Mouse (Mus musculus) 3T3-L1 (cell line): ENCODE data around the gene Prkag2.
A peak's percentile ranks its signal among the peaks of the same experiment; 100 is the strongest.

ENCODE experiments used
- DNase-seq: peaks from one replicate; pipeline ENCODE4 v3.0.0-alpha.2; 2015; ENCODE audit warnings: low read depth, low spot score

Gene Prkag2

DNA sequence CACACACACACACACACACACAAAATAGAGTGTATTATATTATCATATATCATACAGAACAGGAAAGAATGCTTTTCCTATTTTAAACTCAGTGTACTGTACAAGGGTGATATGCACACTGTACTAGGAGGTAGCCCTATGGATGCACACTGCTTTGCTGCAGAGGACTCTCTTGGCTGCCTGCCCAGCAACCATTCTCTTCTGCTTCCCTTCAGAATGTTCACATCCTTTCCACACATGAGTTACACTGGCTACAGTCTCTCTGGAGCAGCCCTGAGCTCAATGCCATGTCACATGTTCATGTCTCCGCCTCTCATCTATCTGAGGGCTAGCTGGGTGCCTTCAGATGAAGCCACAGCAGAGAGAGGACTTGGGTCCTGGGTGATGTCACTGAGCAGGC, 181.3 kb downstream of the Prkag2 start:
- DNase-seq, result no peak

GRCm38 (mm10) chr5:24916511-24916910, 183.9 kb downstream of the Prkag2 start:
- no peak for DNase-seq

DNA sequence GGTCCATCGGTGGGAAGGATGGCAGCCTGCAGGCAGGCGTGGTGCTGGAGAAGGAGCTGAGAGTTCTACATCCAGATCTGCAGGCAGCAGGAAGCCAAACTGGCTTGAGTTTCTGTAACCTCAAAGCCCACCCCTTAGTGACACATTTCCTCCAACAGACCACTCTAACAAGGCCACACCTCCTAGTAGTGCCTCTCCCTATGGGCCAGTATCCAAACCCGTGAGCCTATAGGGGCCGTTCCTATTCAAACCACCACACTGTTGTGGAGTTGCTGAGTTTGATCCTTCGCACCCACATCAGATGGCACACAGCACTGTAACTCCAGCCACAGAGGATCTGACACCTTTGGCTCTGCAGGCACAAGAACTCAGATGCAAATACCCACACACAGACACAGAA, 185.3 kb downstream of the Prkag2 start:
- DNase-seq, result no peak

DNA sequence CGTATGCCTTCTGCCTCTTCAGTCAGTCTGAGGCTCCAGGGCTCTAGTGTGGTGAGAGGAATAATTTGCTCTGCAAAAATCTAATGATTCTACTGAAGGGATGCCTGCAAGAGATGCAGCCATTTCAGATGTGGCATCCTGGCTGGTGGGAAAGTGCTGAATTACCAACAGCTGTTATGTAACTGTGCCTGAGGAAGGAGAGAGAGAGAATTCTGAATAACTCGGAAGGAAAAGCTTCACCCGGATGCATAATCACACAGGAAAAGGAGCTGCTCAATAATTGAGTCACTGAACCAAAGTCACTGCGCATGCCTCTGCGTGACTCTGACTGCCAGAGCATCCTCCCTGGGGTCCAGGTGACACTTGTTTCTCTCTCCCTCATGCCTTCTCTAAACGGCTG, 186.8 kb downstream of the Prkag2 start:
- DNase-seq, result no peak

DNA sequence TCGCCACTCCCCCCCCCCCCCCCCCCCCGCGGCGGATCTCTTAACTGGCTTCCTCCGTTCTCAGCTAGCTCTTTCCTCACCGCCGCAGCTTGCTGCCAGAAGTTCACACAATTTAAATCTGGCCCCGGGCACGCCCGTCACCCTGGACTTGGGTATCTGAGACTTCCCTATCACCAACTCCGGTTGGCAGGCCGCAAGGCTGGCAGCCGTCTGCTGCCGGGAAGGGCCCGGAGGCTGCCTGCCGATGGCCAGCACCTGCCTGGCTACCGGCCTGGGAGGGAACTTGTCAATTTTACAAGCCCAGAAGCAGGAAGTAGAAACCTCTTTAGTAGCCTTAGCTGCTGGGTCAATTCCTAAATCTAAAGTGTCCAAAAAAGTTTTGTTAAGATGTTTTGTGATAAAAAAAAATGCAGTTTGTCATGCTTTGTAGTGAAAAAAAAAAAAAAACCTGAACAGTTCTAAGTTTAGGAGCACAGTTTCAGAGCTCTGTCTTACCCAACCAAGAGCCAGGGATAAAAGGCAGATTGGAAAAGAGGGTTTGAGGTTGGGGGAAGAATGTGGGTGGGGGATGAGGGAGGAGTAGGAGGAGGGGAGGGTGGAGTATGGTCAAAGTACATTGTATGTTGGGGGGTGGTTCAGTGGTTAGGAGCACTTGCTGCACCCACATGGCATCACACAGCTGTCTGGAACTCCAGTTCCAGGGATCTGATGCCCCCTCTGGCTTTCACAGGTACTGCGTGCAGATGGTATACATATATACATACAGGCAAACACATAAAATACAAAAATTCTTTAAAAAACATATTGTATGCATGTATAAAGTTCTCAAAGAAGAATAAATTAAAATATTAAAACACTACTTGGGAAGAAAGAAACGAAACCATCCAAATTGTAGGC, 191.4 kb downstream of the Prkag2 start:
- DNase-seq, result peak; percentile 62

DNA sequence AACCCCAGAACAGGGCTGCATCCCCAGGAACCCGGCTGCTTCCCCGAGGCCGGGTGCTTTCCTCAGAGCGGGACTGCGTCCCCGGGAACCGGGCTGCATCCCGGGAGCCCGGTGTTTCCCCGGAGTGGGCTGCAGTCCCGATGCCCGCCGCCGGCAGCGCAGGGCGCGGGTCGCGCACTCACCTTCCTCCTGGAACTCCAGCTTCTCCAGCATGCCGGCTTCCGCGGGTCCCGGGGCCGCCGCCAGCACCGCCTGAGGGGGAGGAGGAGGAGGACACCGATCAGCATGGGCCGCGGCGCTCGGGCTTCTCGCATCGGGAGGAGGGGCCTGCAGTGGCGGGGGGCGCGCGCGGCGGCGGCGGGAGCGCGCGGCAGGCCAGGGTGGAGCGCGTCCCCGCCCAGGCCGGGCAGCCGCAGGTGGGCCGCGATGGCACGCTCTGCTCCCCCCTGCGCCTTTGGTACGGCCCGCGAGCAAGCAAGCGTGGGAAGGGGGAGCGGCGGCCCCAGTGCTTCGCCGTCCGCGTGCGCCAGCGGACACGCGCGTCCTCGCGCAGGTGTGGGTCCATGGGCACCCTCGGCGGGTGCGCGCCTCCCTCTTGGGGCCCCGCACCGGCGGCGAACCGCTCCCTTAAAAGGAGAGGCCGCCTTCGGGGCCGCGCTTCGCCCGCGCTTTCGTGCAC, 192.2 kb downstream of the Prkag2 start:
- peak; percentile 79 for DNase-seq

- peak; percentile 11 for DNase-seq
These were observed 192.7 kb downstream of the Prkag2 start for GRCm38 (mm10) chr5:24907737-24908136.

DNA sequence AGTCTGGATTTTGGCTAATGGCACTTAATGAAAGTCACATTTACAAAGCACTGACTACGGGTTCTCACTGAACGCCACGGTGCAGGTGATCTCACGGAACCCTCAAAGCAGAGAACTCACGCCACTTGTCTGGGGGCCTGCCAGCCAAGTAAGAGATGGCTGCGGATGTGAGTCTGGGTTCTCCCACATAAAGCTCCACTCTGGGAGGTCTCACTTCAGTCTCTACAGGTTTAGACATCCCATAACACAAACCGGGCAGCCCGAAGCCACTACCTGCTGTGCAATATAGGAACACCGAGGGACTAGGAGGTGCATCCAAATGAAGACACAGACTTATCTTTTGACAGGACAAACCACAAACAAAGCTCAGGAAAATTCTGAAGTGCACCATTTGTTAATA, 193.6 kb downstream of the Prkag2 start:
- DNase-seq, result no peak

- no peak for DNase-seq
These were observed 195.5 kb downstream of the Prkag2 start for GRCm38 (mm10) chr5:24904941-24905340.

- DNase-seq, result no peak
These were observed 196.0 kb downstream of the Prkag2 start for GRCm38 (mm10) chr5:24904423-24904822.

DNA sequence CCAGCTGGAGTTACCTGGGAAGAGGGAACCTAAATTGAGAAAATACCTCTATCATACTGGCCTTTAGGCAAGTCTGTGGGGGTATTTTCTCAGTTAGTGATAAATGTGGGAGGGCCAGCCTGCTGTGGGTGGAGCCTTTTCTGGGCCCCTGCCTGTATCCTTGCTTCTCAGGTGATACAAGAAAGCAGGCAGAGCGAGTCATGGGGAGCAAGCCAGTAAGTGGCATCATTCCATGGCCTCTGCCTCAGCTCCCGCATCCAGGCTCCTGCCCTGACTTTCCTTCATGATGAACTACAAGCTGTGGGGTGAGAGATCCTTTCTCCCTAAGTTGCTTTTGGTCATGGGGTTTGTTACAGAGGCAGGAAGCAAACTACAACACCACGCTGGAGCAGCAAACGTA, 196.4 kb downstream of the Prkag2 start:
- DNase-seq, result no peak

DNA sequence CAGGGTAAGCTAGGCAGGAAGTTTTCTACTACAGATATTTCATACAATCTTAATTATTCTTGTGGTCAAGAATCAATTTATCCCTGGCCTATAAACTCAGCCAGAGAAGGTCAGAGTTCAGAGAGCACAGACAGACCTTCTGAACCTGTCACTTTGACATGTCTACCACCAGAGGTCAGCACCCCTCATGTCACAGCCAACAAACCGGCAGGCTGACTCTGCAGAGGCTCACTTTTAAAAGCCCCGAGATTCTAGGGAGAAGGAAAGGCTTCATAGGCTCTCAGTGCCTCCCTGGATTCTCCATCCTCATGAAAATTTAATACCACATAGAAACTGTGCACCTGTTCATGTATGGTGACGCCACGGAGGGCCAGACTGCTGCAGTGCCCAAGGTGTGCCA, 197.6 kb downstream of the Prkag2 start:
- DNase-seq, result peak; percentile 34

DNA sequence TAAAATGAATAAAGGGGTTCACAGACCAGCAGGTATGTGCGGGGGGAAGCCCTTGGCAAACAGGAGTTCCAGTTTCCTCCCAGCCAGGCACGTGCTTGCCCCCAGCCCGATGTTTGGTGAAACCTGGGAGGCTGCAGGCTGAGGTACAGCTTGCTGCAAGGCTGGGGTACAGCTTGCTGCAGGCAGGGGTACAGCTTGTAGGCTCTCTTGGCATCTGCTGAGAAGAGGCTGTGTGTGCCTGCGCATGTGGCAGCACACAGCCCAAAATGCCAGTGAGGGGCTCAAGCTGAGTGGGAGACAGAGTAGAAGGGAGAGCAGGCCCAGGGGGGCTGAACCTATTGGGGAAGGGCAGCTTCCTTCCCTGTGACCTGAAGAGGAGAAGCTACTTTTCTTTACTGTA, 204.8 kb downstream of the Prkag2 start:
- no peak for DNase-seq

DNA sequence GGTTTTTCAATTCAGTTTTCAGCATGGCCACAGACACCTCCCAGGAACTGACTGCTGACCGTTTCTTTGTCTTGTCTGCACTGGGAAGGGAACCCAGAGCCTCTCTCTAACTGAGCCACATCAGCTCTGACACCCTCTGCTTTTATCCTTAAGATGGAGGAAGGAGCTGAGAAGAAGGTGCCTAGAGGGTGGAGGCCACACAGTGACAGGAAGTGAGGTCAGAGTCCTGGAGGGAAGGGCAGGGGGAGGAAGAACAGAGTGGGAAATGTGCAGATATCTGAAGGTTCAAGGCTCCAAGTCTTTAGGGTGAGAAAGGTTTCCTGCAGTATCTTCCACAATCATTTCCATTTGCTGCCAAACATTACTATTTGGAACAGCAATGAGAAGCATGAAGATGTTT, 205.6 kb downstream of the Prkag2 start:
- no peak for DNase-seq

DNA sequence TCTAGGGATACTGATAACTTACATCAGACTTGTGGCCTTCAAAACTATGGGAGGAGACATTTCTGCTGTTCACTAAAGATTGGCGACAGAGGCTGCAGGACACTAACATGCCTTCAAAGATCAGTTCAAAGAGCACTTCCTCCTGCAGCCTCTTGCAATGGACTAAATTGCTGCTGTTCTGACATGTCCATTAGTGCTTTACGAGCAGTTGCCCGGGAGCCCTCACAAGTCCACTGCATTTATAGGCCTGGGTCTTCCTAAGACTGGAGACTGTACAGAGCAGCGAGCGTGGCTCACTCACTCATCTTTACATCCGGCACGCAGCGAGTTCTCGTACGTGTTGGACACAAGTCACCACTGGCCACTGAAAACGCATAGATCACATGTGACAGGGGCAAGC, 208.0 kb downstream of the Prkag2 start:
- no peak for DNase-seq

- DNase-seq, result no peak
These were observed 210.6 kb downstream of the Prkag2 start for GRCm38 (mm10) chr5:24889860-24890259.

- no peak for DNase-seq
These were observed 211.4 kb downstream of the Prkag2 start for GRCm38 (mm10) chr5:24888874-24889591.

GRCm38 (mm10) chr5:24887271-24887670, 213.2 kb downstream of the Prkag2 start:
- peak; percentile 96 for DNase-seq

DNA sequence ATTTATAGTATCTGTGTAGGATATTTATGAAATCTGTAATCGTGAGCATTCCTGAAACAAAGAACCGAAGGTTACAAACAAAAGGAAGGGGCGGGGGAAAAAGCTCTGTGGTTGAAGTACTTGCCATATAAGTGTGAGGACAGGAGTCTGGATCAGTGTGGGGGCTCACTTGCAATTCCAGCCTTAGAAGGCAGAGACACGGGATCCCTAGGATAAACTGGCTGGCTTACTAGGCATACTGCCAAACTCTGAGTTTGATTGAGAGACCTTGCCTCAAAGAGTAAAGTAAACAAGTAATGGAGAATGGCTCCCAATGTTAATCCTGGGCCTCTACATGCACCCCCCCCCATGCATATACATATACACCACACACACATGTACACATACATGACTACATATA, 221.7 kb downstream of the Prkag2 start:
- DNase-seq, result no peak

DNA sequence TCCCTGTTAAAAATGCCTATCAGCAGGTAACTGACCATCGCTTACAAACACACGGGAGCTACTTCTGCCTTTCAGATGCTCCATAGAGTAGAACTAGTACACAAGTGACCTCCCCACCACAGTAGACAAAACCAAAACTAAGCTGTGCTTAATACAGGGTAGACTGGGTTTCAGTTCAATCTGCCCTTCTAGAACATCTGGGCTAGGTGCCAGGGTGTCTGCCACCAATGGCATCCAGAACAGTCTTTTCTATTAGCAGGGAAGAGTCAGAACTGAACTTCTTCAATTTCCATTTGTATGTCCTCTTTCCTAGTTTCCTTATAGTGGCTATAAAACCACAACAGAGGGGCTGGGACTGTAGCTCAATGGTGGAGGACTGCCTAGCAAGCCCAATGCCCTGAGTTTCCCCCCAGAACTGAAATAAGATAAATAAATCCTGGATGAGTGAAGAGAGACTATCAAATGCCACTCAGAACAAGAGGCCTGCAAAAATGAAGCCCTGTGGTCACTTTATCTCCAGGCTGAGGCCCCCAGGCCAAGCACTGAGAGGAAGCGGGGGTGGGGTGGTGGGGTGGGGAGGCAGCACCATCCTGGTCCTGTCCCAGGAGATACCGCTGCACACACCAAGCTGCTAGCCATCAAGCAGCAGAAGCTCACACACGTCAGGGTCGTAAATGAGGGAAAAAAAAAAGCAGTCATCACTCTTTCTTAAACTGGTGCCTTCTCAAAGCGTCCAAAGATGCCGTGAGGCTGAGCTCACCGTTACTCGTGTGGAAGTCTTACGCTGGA, 222.4 kb downstream of the Prkag2 start:
- DNase-seq, result no peak

DNA sequence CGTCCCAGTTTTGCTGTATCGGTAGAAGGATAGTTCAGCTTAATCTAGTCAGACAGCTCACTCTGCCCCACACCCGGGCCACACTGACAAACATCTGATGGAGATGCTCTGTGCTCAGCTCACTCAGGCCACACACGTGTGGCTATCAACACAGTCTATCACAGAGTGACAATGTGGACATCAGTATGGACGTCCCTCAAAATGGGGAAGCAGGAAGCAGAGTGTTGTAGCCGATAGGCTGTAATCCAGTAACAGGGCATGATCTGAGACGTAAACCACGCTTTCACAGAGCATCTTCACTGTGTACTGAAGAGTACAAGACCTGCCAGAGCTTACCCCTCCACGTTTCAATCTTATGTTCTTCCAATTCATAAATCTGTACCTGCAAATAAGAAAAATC, 223.8 kb downstream of the Prkag2 start:
- DNase-seq, result no peak

DNA sequence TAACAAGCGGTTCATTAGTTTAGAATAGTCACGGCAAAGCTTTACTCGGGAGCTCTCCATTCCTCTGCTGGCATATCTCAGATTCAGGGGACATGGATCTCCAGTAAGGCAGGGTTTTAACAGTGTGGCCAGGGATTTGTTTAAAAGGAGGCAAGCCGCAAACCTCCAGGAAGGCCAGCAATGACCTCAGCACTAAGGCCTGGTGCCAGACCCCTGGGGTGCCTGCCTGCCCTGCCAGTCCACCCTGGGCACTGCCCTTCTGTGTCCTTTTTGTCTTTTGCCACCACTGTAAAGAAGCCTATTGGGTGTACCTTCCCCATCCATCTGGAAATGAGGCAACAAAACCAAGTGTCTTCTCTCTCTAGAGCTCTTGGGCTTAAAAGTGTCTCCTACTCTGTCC, 226.3 kb downstream of the Prkag2 start:
- no peak for DNase-seq
